Mouse (Mus musculus): Measurements from ENCODE around the gene Erc2.

GRCm38 (mm10) chr14:28171364-28171763 is 549.1 kb downstream of the Erc2 start:
- no peak for TF ChIP-seq EP300 (IDR thresholded peaks at IDR 0.05; ENCODE audit: low read depth)
- TF ChIP-seq CTCF (IDR thresholded peaks at IDR 0.05; ENCODE audit: low read depth) = no peak

Data from liver, postnatal 0 days (tissue).